Mouse (Mus musculus) intestine, embryonic 15.5 days (tissue): ENCODE data around the gene Ltv1. TPM values are rescaled to one million over a fixed set of nuclear protein-coding genes. Genes with fewer than 3 reads are reported as not detected.

Experiments used
- ATAC-seq: fragments of 200-750 bp; cut with Nextera tagmentation; 2 replicates; pipeline ENCODE4 v1.8.0; 2017; ENCODE audit warnings: moderate TSS enrichment, moderate library complexity
- H3K27ac ChIP-seq: fragments of 300-500 bp; sonication (generic); 2 replicates; pipeline ENCODE4 v1.5.1; 2015; ENCODE audit warnings: mild to moderate bottlenecking, inconsistent platforms
- H3K27me3 ChIP-seq: fragments of 300-500 bp; sonication (generic); replicated peaks from 2 replicates; pipeline ENCODE4 v1.6.1; 2015; ENCODE audit warnings: inconsistent platforms
- H3K36me3 ChIP-seq: fragments of 300-500 bp; sonication (generic); 2 replicates; pipeline ENCODE4 v1.6.1; 2015; ENCODE audit warnings: inconsistent platforms
- H3K4me1 ChIP-seq: fragments of 300-500 bp; sonication (generic); replicated peaks from 2 replicates; pipeline ENCODE4 v1.6.1; 2015; ENCODE audit warnings: inconsistent platforms
- H3K4me2 ChIP-seq: fragments of 300-500 bp; sonication (generic); replicated peaks from 2 replicates; pipeline ENCODE4 v1.6.1; 2015; ENCODE audit warnings: mild to moderate bottlenecking, inconsistent platforms
- H3K4me3 ChIP-seq: fragments of 300-500 bp; sonication (generic); replicated peaks from 2 replicates; pipeline ENCODE4 v1.5.1; 2015; ENCODE audit warnings: inconsistent platforms
- H3K9ac ChIP-seq: fragments of 300-500 bp; sonication (generic); 2 replicates; pipeline ENCODE4 v1.6.1; 2015; ENCODE audit warnings: inconsistent platforms
- H3K9me3 ChIP-seq: fragments of 300-500 bp; sonication (generic); 2 replicates; pipeline ENCODE4 v1.6.1; 2016; ENCODE audit warnings: inconsistent platforms
- WGBS: fragments of 180-500 bp; shearing (Covaris S2); methylation state at CpG from one replicate; pipeline ENCODE4 v1.1.7; 2015; 5-methylcytosine and 5-hydroxymethylcytosine counted together
- polyA plus RNA-seq: library from polyadenylated mRNA; unstranded; fragments of >200 nt; fragmentation: Nextera tagmentation; extraction: Ambion mirVana; gene quantifications from 2 replicates; pipeline ENCODE4 v1.2.1, GENCODE M21; 2015

Gene Ltv1
- 74.6 and 82.0 TPM in 2 replicates for polyA plus RNA-seq

GRCm38 (mm10) chr10:13192731-13193351 lies at the start of gene Ltv1:
Ltv1 (minus strand) TSS chr10:13193168.
- peak; percentile 99 for ATAC-seq
- H3K9me3 ChIP-seq = no peaks in the 10 kb centered on the region

GRCm38 (mm10) chr10:13240431-13240830 lies 47.5 kb upstream of the Ltv1 start:
- Histone ChIP-seq H3K9ac (no peak overlapping the region), H3K27ac (peak overlapping the region; percentile 42), H3K27me3 (no peaks in the 10 kb centered on the region), H3K36me3 (no peaks in the 10 kb centered on the region), H3K4me2 (no peak overlapping the region), H3K4me1 (peaks cover 14% of the 10 kb centered on the region; the same call in 1 of the 2 replicates), H3K4me3 (no peak overlapping the region), H3K9me3 (no peaks in the 10 kb centered on the region)
- peak; percentile 94 for ATAC-seq
- WGBS = 27% methylated on average over 4 of the region's 4 CpGs

More at GRCm38 (mm10) chr10:13192731-13193351, at the start of gene Ltv1:
- peak within 1 kb of the TSS; percentile 85 for H3K9ac ChIP-seq
- H3K27ac ChIP-seq = peak within 1 kb of the TSS; percentile 91
- WGBS = under 1% methylated on average over 43 of the region's 43 CpGs
- 0 out of 2 replicates have a peak, but pooled peaks cover 3% of the 10 kb centered on the region for H3K36me3 ChIP-seq
- peak within 1 kb of the TSS; percentile 66 for H3K4me2 ChIP-seq
- H3K4me1 ChIP-seq = peaks cover 9% of the 10 kb centered on the region
- peak within 1 kb of the TSS; percentile 96 for H3K4me3 ChIP-seq
- H3K27me3 ChIP-seq = no peaks in the 10 kb centered on the region

GRCm38 (mm10) chr10:13238188-13238587 lies 45.2 kb upstream of the Ltv1 start:
- WGBS = 79% methylated on average over 4 of the region's 4 CpGs
- no peaks in the 10 kb centered on the region for H3K9me3 ChIP-seq
- no peak overlapping the region for H3K4me3 ChIP-seq
- no peak overlapping the region for H3K4me2 ChIP-seq
- H3K27me3 ChIP-seq = no peaks in the 10 kb centered on the region
- no peak for ATAC-seq
- no peaks in the 10 kb centered on the region for H3K36me3 ChIP-seq
- no peak overlapping the region for H3K9ac ChIP-seq
- peak overlapping the region; percentile 10; the same call in 1 of the 2 replicates for H3K27ac ChIP-seq
- peaks cover 14% of the 10 kb centered on the region; the same call in 1 of the 2 replicates for H3K4me1 ChIP-seq

- no peaks in the 10 kb centered on the region for H3K9me3 ChIP-seq
- no peaks in the 10 kb centered on the region for H3K27me3 ChIP-seq
- H3K4me1 ChIP-seq = peaks cover 14% of the 10 kb centered on the region; the same call in 1 of the 2 replicates
- no peak for ATAC-seq
- H3K27ac ChIP-seq = no peak overlapping the region
- H3K4me2 ChIP-seq = no peak overlapping the region
- no peaks in the 10 kb centered on the region for H3K36me3 ChIP-seq
- no peak overlapping the region for H3K4me3 ChIP-seq
- no peak overlapping the region for H3K9ac ChIP-seq
- WGBS = 87% methylated on average over 5 of the region's 5 CpGs
These were observed 43.9 kb upstream of the Ltv1 start for GRCm38 (mm10) chr10:13236866-13237265.

- H3K4me2 ChIP-seq = no peak overlapping the region
- no peak overlapping the region for H3K27ac ChIP-seq
- no peak overlapping the region for H3K4me3 ChIP-seq
- WGBS = 45% methylated on average over 3 of the region's 3 CpGs
- H3K4me1 ChIP-seq = 0 out of 2 replicates have a peak, but pooled peaks cover 10% of the 10 kb centered on the region
- H3K27me3 ChIP-seq = no peaks in the 10 kb centered on the region
- peak; percentile 64 for ATAC-seq
- H3K36me3 ChIP-seq = no peaks in the 10 kb centered on the region
- H3K9me3 ChIP-seq = no peaks in the 10 kb centered on the region
- H3K9ac ChIP-seq = no peak overlapping the region
These were observed 41.5 kb upstream of the Ltv1 start for GRCm38 (mm10) chr10:13234503-13234902.

GRCm38 (mm10) chr10:13233941-13234340 lies 41.0 kb upstream of the Ltv1 start:
- Histone ChIP-seq H3K36me3 (no peaks in the 10 kb centered on the region), H3K9ac (no peak overlapping the region), H3K27ac (no peak overlapping the region), H3K4me3 (no peak overlapping the region), H3K4me2 (no peak overlapping the region), H3K9me3 (no peaks in the 10 kb centered on the region), H3K27me3 (no peaks in the 10 kb centered on the region), H3K4me1 (0 out of 2 replicates have a peak, but pooled peaks cover 8% of the 10 kb centered on the region)
- ATAC-seq = no peak
- WGBS = 88% methylated on average over 10 of the region's 10 CpGs

- Histone ChIP-seq H3K36me3 (no peaks in the 10 kb centered on the region), H3K9ac (no peak overlapping the region), H3K27ac (no peak overlapping the region), H3K9me3 (no peaks in the 10 kb centered on the region), H3K27me3 (no peaks in the 10 kb centered on the region), H3K4me3 (no peak overlapping the region), H3K4me1 (0 out of 2 replicates have a peak, but pooled peaks cover 4% of the 10 kb centered on the region), H3K4me2 (no peak overlapping the region)
- ATAC-seq = no peak
- 69% methylated on average over 2 of the region's 2 CpGs for WGBS
These were observed 40.2 kb upstream of the Ltv1 start for GRCm38 (mm10) chr10:13233143-13233622.

GRCm38 (mm10) chr10:13232443-13233142 lies 39.6 kb upstream of the Ltv1 start:
- Histone ChIP-seq H3K9me3 (no peaks in the 10 kb centered on the region), H3K4me2 (no peak overlapping the region), H3K9ac (no peak overlapping the region), H3K27me3 (no peaks in the 10 kb centered on the region), H3K27ac (no peak overlapping the region), H3K4me3 (no peak overlapping the region), H3K4me1 (no peaks in the 10 kb centered on the region), H3K36me3 (no peaks in the 10 kb centered on the region)
- WGBS = 64% methylated on average over 9 of the region's 9 CpGs
- no peak for ATAC-seq

- H3K9me3 ChIP-seq = no peaks in the 10 kb centered on the region
- no peak for ATAC-seq
- no peaks in the 10 kb centered on the region for H3K27me3 ChIP-seq
- no peaks in the 10 kb centered on the region for H3K36me3 ChIP-seq
- H3K4me2 ChIP-seq = no peak overlapping the region
- 83% methylated on average over 7 of the region's 7 CpGs for WGBS
- H3K4me1 ChIP-seq = no peaks in the 10 kb centered on the region
- H3K4me3 ChIP-seq = no peak overlapping the region
- no peak overlapping the region for H3K9ac ChIP-seq
- no peak overlapping the region for H3K27ac ChIP-seq
These were observed 37.7 kb upstream of the Ltv1 start for GRCm38 (mm10) chr10:13230716-13231115.

- H3K27me3 ChIP-seq = no peaks in the 10 kb centered on the region
These were observed 32.6 kb upstream of the Ltv1 start for GRCm38 (mm10) chr10:13225377-13226063.

GRCm38 (mm10) chr10:13222135-13222534 lies 29.2 kb upstream of the Ltv1 start:
- Histone ChIP-seq H3K9ac (no peak overlapping the region), H3K4me1 (no peaks in the 10 kb centered on the region), H3K9me3 (no peaks in the 10 kb centered on the region), H3K36me3 (0 out of 2 replicates have a peak, but pooled peaks cover 3% of the 10 kb centered on the region), H3K4me3 (no peak overlapping the region), H3K27me3 (no peaks in the 10 kb centered on the region), H3K27ac (no peak overlapping the region), H3K4me2 (no peak overlapping the region)
- 72% methylated on average over 3 of the region's 3 CpGs for WGBS
- ATAC-seq = peak; percentile 61

More at GRCm38 (mm10) chr10:13225377-13226063, 32.6 kb upstream of the Ltv1 start:
- no peak for ATAC-seq
- no peak overlapping the region for H3K9ac ChIP-seq
- H3K9me3 ChIP-seq = no peaks in the 10 kb centered on the region
- H3K4me3 ChIP-seq = no peak overlapping the region
- H3K4me1 ChIP-seq = no peaks in the 10 kb centered on the region
- 0 out of 2 replicates have a peak, but pooled peaks cover 3% of the 10 kb centered on the region for H3K36me3 ChIP-seq
- WGBS = 86% methylated on average over 7 of the region's 7 CpGs
- H3K27ac ChIP-seq = no peak overlapping the region
- H3K4me2 ChIP-seq = no peak overlapping the region

- Histone ChIP-seq H3K4me3 (no peak overlapping the region), H3K9me3 (no peaks in the 10 kb centered on the region), H3K4me2 (no peak overlapping the region), H3K27ac (0 out of 2 replicates have a peak overlapping the region, but pooled peaks have one; percentile 27), H3K9ac (no peak overlapping the region), H3K4me1 (no peaks in the 10 kb centered on the region), H3K36me3 (0 out of 2 replicates have a peak, but pooled peaks cover 3% of the 10 kb centered on the region), H3K27me3 (no peaks in the 10 kb centered on the region)
- peak; percentile 89 for ATAC-seq
- WGBS = 65% methylated on average over 1 of the region's 1 CpGs
These were observed 27.1 kb upstream of the Ltv1 start for GRCm38 (mm10) chr10:13220061-13220460.
